Mouse (Mus musculus): ENCODE measurements around the gene Olfr611. TPM values are rescaled to one million over a fixed set of nuclear protein-coding genes. Genes with fewer than 3 reads are reported as not detected.
"Not testable (repeated sequence)": the region's sequence is repeated elsewhere in the genome, so short reads cannot be mapped to it uniquely, and the experiment has no call there.

The Olfr611 gene
- not detected in 2 replicates for polyA plus RNA-seq (2015; fragmentation: Nextera tagmentation; extraction: Ambion mirVana)

GRCm38 (mm10) chr7:103520746-103521145, at the start of gene Olfr611:
Olfr611 (minus strand) TSS chr7:103520846.
- ATAC-seq (ENCODE audit: insufficient read depth); H3K9me3 ChIP-seq (replicated peaks); H3K4me3 ChIP-seq (replicated peaks); H3K27ac ChIP-seq (replicated peaks); H3K27me3 ChIP-seq; H3K9ac ChIP-seq; H3K4me1 ChIP-seq (replicated peaks); H3K36me3 ChIP-seq (replicated peaks); H3K4me2 ChIP-seq: not testable (repeated sequence)
- 38% methylated on average over 1 of the region's 1 CpGs for WGBS (ENCODE audit: insufficient replicate concordance)

- ATAC-seq (ENCODE audit: insufficient read depth) = no peak
Measured at GRCm38 (mm10) chr7:103569043-103569442, 48.4 kb upstream of the Olfr611 start, which contains the start of gene Olfr616. Olfr616 (minus strand) TSS chr7:103569143.

GRCm38 (mm10) chr7:103555779-103556178, 35.1 kb upstream of the Olfr611 start, which contains the start of gene Olfr615:
Olfr615 (plus strand) TSS chr7:103556079.
- ATAC-seq (ENCODE audit: insufficient read depth) = no peak
- H3K9me3 ChIP-seq (replicated peaks) = no peaks in the 10 kb centered on the region

More at GRCm38 (mm10) chr7:103569043-103569442, 48.4 kb upstream of the Olfr611 start, which contains the start of gene Olfr616:
- Histone ChIP-seq H3K27me3 (no peaks in the 10 kb centered on the region), H3K4me1 (replicated peaks) (no peaks in the 10 kb centered on the region), H3K4me3 (replicated peaks) (no peak within 1 kb of the TSS), H3K4me2 (no peak within 1 kb of the TSS), H3K36me3 (replicated peaks) (no peaks in the 10 kb centered on the region), H3K9ac (no peak within 1 kb of the TSS), H3K27ac (replicated peaks) (no peak within 1 kb of the TSS), H3K9me3 (replicated peaks) (no peaks in the 10 kb centered on the region)
- 53% methylated on average over 3 of the region's 3 CpGs for WGBS (ENCODE audit: insufficient replicate concordance)

GRCm38 (mm10) chr7:103547774-103548173, 27.1 kb upstream of the Olfr611 start, which contains the start of gene Olfr613:
Olfr613 (plus strand) TSS chr7:103548074.
- 40% methylated on average over 2 of the region's 2 CpGs for WGBS (ENCODE audit: insufficient replicate concordance)
- H3K36me3 ChIP-seq (replicated peaks) = no peaks in the 10 kb centered on the region
- no peak within 1 kb of the TSS for H3K4me3 ChIP-seq (replicated peaks)
- H3K27me3 ChIP-seq = no peaks in the 10 kb centered on the region
- ATAC-seq (ENCODE audit: insufficient read depth) = no peak
- H3K9me3 ChIP-seq (replicated peaks) = no peaks in the 10 kb centered on the region
- H3K4me2 ChIP-seq = no peak within 1 kb of the TSS
- no peaks in the 10 kb centered on the region for H3K4me1 ChIP-seq (replicated peaks)
- no peak within 1 kb of the TSS for H3K9ac ChIP-seq
- no peak within 1 kb of the TSS for H3K27ac ChIP-seq (replicated peaks)

More at GRCm38 (mm10) chr7:103555779-103556178, 35.1 kb upstream of the Olfr611 start, which contains the start of gene Olfr615:
- Histone ChIP-seq H3K9ac (no peak within 1 kb of the TSS), H3K4me1 (replicated peaks) (no peaks in the 10 kb centered on the region), H3K4me3 (replicated peaks) (no peak within 1 kb of the TSS), H3K36me3 (replicated peaks) (no peaks in the 10 kb centered on the region), H3K4me2 (no peak within 1 kb of the TSS), H3K27ac (replicated peaks) (no peak within 1 kb of the TSS), H3K27me3 (no peaks in the 10 kb centered on the region)
- 62% methylated on average over 2 of the region's 2 CpGs for WGBS (ENCODE audit: insufficient replicate concordance)

- not testable (repeated sequence) for H3K9ac ChIP-seq; H3K27me3 ChIP-seq; H3K27ac ChIP-seq (replicated peaks); ATAC-seq (ENCODE audit: insufficient read depth); H3K9me3 ChIP-seq (replicated peaks); H3K4me2 ChIP-seq; H3K4me3 ChIP-seq (replicated peaks); H3K4me1 ChIP-seq (replicated peaks); H3K36me3 ChIP-seq (replicated peaks)
- 51% methylated on average over 2 of the region's 2 CpGs for WGBS (ENCODE audit: insufficient replicate concordance)
Measured at GRCm38 (mm10) chr7:103542617-103543016, 22.0 kb upstream of the Olfr611 start, which contains the start of gene Olfr612. Olfr612 (minus strand) TSS chr7:103542717.

GRCm38 (mm10) chr7:103512022-103512421, 8.6 kb downstream of the Olfr611 start, which contains the start of gene Olfr610:
Olfr610 (minus strand) TSS chr7:103512122.
- Histone ChIP-seq H3K27me3 (no peaks in the 10 kb centered on the region), H3K9me3 (replicated peaks) (no peaks in the 10 kb centered on the region), H3K4me2 (no peak within 1 kb of the TSS), H3K27ac (replicated peaks) (no peak within 1 kb of the TSS), H3K36me3 (replicated peaks) (no peaks in the 10 kb centered on the region), H3K4me3 (replicated peaks) (no peak within 1 kb of the TSS), H3K4me1 (replicated peaks) (no peaks in the 10 kb centered on the region), H3K9ac (no peak within 1 kb of the TSS)
- 58% methylated on average over 2 of the region's 2 CpGs for WGBS (ENCODE audit: insufficient replicate concordance)
- no peak for ATAC-seq (ENCODE audit: insufficient read depth)

- ATAC-seq (ENCODE audit: insufficient read depth) = no peak
- Histone ChIP-seq H3K27ac (replicated peaks) (no peak within 1 kb of the TSS), H3K9ac (no peak within 1 kb of the TSS), H3K4me1 (replicated peaks) (no peaks in the 10 kb centered on the region), H3K4me2 (no peak within 1 kb of the TSS), H3K36me3 (replicated peaks) (no peaks in the 10 kb centered on the region), H3K4me3 (replicated peaks) (no peak within 1 kb of the TSS), H3K9me3 (replicated peaks) (no peaks in the 10 kb centered on the region), H3K27me3 (no peaks in the 10 kb centered on the region)
- WGBS (ENCODE audit: insufficient replicate concordance) = 27% methylated on average over 1 of the region's 1 CpGs
Measured at GRCm38 (mm10) chr7:103497962-103498361, 22.7 kb downstream of the Olfr611 start, which contains the start of gene Olfr609. Olfr609 (minus strand) TSS chr7:103498062.

GRCm38 (mm10) chr7:103477106-103477505, 43.5 kb downstream of the Olfr611 start:
- not testable (repeated sequence) for H3K36me3 ChIP-seq (replicated peaks); ATAC-seq (ENCODE audit: insufficient read depth); H3K9me3 ChIP-seq (replicated peaks); H3K27ac ChIP-seq (replicated peaks); H3K4me3 ChIP-seq (replicated peaks); H3K9ac ChIP-seq; H3K4me1 ChIP-seq (replicated peaks); H3K4me2 ChIP-seq; H3K27me3 ChIP-seq
- WGBS (ENCODE audit: insufficient replicate concordance) = 63% methylated on average over 9 of the region's 9 CpGs

GRCm38 (mm10) chr7:103469577-103469976, 51.1 kb downstream of the Olfr611 start, which contains the start of gene Olfr608:
Olfr608 (plus strand) TSS chr7:103469877.
- no peaks in the 10 kb centered on the region for H3K4me1 ChIP-seq (replicated peaks)

More at GRCm38 (mm10) chr7:103469577-103469976, 51.1 kb downstream of the Olfr611 start, which contains the start of gene Olfr608:
- Histone ChIP-seq H3K9me3 (replicated peaks) (no peaks in the 10 kb centered on the region), H3K9ac (no peak within 1 kb of the TSS), H3K36me3 (replicated peaks) (no peaks in the 10 kb centered on the region), H3K4me2 (no peak within 1 kb of the TSS), H3K27me3 (no peaks in the 10 kb centered on the region), H3K4me3 (replicated peaks) (no peak within 1 kb of the TSS), H3K27ac (replicated peaks) (no peak within 1 kb of the TSS)
- ATAC-seq (ENCODE audit: insufficient read depth) = no peak

Other genes starting within 250 kb of the Olfr611 start
- gene Olfr596, start 215.2 kb downstream of the Olfr611 start, polyA plus RNA-seq (2015; fragmentation: Nextera tagmentation; extraction: Ambion mirVana) = not detected in 2 replicates
- not detected in 2 replicates for gene Olfr597, start 204.5 kb downstream of the Olfr611 start, polyA plus RNA-seq (2015; fragmentation: Nextera tagmentation; extraction: Ambion mirVana)
- not detected in 2 replicates for gene Olfr598, start 197.3 kb downstream of the Olfr611 start, polyA plus RNA-seq (2015; fragmentation: Nextera tagmentation; extraction: Ambion mirVana)
- gene Olfr599, start 184.9 kb downstream of the Olfr611 start, polyA plus RNA-seq (2015; fragmentation: Nextera tagmentation; extraction: Ambion mirVana) = not detected in 2 replicates
- not detected in 2 replicates for gene Olfr600, start 171.2 kb downstream of the Olfr611 start, polyA plus RNA-seq (2015; fragmentation: Nextera tagmentation; extraction: Ambion mirVana)
- not detected in 2 replicates for gene Olfr601, start 158.2 kb downstream of the Olfr611 start, polyA plus RNA-seq (2015; fragmentation: Nextera tagmentation; extraction: Ambion mirVana)
- gene Olfr603, start 134.7 kb downstream of the Olfr611 start, polyA plus RNA-seq (2015; fragmentation: Nextera tagmentation; extraction: Ambion mirVana) = not detected in 2 replicates
- gene Usp17lc, start 105.8 kb downstream of the Olfr611 start, polyA plus RNA-seq (2015; fragmentation: Nextera tagmentation; extraction: Ambion mirVana) = not detected in 2 replicates
- not detected in 2 replicates for gene Olfr605, start 75.4 kb downstream of the Olfr611 start, polyA plus RNA-seq (2015; fragmentation: Nextera tagmentation; extraction: Ambion mirVana)
- gene Olfr606, start 71.8 kb downstream of the Olfr611 start, polyA plus RNA-seq (2015; fragmentation: Nextera tagmentation; extraction: Ambion mirVana) = not detected in 2 replicates
- gene Olfr607, start 56.7 kb downstream of the Olfr611 start, polyA plus RNA-seq (2015; fragmentation: Nextera tagmentation; extraction: Ambion mirVana) = not detected in 2 replicates
- not detected in 2 replicates for gene Olfr608, start 51.0 kb downstream of the Olfr611 start, polyA plus RNA-seq (2015; fragmentation: Nextera tagmentation; extraction: Ambion mirVana)
- not detected in 2 replicates for gene Olfr609, start 22.8 kb downstream of the Olfr611 start, polyA plus RNA-seq (2015; fragmentation: Nextera tagmentation; extraction: Ambion mirVana)
- gene Olfr610, start 8.7 kb downstream of the Olfr611 start, polyA plus RNA-seq (2015; fragmentation: Nextera tagmentation; extraction: Ambion mirVana) = not detected in 2 replicates
- gene Olfr612, start 21.9 kb upstream of the Olfr611 start, polyA plus RNA-seq (2015; fragmentation: Nextera tagmentation; extraction: Ambion mirVana) = not detected in 2 replicates
- gene Olfr613, start 27.2 kb upstream of the Olfr611 start, polyA plus RNA-seq (2015; fragmentation: Nextera tagmentation; extraction: Ambion mirVana) = not detected in 2 replicates
- not detected in 2 replicates for gene Olfr615, start 35.2 kb upstream of the Olfr611 start, polyA plus RNA-seq (2015; fragmentation: Nextera tagmentation; extraction: Ambion mirVana)
- gene Olfr616, start 48.3 kb upstream of the Olfr611 start, polyA plus RNA-seq (2015; fragmentation: Nextera tagmentation; extraction: Ambion mirVana) = not detected in 2 replicates
- not detected in 2 replicates for gene Olfr617, start 52.2 kb upstream of the Olfr611 start, polyA plus RNA-seq (2015; fragmentation: Nextera tagmentation; extraction: Ambion mirVana)
- not detected in 2 replicates for gene Olfr618, start 69.3 kb upstream of the Olfr611 start, polyA plus RNA-seq (2015; fragmentation: Nextera tagmentation; extraction: Ambion mirVana)
- gene Olfr619, start 79.7 kb upstream of the Olfr611 start, polyA plus RNA-seq (2015; fragmentation: Nextera tagmentation; extraction: Ambion mirVana) = not detected in 2 replicates
- gene Olfr620, start 91.7 kb upstream of the Olfr611 start, polyA plus RNA-seq (2015; fragmentation: Nextera tagmentation; extraction: Ambion mirVana) = not detected in 2 replicates
- not detected in 2 replicates for gene Olfr622, start 121.9 kb upstream of the Olfr611 start, polyA plus RNA-seq (2015; fragmentation: Nextera tagmentation; extraction: Ambion mirVana)
- gene Olfr623, start 142.9 kb upstream of the Olfr611 start, polyA plus RNA-seq (2015; fragmentation: Nextera tagmentation; extraction: Ambion mirVana) = not detected in 2 replicates
- gene Olfr624, start 150.3 kb upstream of the Olfr611 start, polyA plus RNA-seq (2015; fragmentation: Nextera tagmentation; extraction: Ambion mirVana) = 0.02 TPM in 2 replicates
- not detected in 2 replicates for gene Olfr625-ps1, start 161.9 kb upstream of the Olfr611 start, polyA plus RNA-seq (2015; fragmentation: Nextera tagmentation; extraction: Ambion mirVana)
- not detected in 2 replicates for gene Olfr243, start 193.8 kb upstream of the Olfr611 start, polyA plus RNA-seq (2015; fragmentation: Nextera tagmentation; extraction: Ambion mirVana)
- not detected in 2 replicates for gene Olfr628, start 209.5 kb upstream of the Olfr611 start, polyA plus RNA-seq (2015; fragmentation: Nextera tagmentation; extraction: Ambion mirVana)
- gene Olfr629, start 224.1 kb upstream of the Olfr611 start, polyA plus RNA-seq (2015; fragmentation: Nextera tagmentation; extraction: Ambion mirVana) = 0.08 TPM in 1 of 2 replicates, not detected in the other
- not detected in 2 replicates for gene Olfr630, start 236.5 kb upstream of the Olfr611 start, polyA plus RNA-seq (2015; fragmentation: Nextera tagmentation; extraction: Ambion mirVana)